Mouse (Mus musculus): ENCODE results near the gene Rdh5.

The Rdh5 gene

DNA sequence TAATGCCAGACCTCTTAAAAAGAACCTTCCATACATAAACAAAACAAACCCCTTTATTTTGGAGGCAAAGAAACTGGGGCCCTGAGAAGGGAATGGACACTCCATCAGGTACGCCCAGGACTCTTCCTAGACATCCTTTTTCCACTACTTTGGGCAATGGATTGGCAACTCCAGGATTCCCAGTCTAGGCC is at the start of gene Rdh5:
Rdh5 (minus strand) TSS at position 67 of the 191 bp plus-strand sequence.
- no peak for DNase-seq

DNA sequence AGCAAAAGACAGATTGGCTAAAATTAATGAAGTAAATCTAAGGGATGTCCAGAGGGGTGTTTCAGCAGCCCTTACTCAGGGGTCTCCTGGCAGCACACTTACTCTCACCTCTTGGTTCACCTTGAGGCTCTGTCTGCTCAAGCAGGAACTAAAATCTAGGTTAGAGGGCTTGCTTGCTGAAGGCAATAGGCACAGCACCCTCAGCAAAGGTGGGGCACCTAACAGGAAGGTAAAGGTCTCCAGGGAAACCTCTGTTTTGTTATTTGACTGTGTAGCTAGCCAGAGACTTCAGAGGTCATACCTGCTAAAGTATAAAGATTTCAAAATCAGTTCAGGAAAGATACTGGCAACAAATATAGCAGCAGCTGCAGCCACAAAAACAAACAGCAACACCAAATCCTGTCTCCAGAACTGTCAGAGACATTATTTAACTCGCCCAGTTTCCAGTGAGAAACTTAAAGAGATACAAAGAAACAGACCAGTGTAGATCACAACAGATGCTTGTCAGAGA is 48.1 kb upstream of the Rdh5 start:
- DNase-seq, result no peak

DNA sequence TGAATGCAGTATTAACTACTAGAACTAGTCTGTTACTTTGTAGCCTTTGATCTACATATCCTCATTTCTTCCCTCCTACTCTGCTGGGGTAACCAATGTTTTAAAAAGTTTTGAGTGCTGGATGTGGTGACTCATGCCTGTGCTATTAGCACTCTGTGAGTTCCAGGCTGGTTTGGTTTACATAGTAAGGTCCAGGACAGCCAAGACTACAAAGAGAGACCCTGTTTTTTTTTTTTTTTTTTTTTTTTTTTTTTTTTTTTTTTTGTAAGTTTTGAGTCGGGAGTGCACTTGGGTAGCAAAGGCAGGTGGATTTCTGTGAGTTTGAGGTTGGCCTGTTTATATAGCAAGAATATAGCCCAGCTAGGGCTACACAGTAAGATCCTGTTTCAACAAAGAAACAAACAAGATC is 45.7 kb upstream of the Rdh5 start:
- DNase-seq, result no peak

DNA sequence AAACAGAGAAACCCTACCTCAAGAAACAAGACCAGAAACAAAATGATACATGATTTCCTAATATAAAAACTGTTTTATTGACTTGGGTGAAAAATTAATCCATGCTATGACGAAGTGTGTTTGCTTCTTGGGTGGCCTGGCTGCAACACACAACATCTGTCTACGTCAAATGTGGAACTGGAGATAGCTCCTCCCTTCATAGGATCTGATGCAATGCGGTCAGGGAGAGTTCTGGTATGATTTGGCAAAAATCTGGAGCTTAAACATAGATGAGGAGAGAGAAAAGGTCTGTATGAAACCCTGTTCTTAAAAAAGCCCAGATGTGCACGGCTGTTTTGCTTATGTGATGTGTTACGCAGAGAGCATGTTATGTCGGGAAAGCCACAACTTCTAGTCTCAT is 43.2 kb upstream of the Rdh5 start:
- no peak for DNase-seq

DNA sequence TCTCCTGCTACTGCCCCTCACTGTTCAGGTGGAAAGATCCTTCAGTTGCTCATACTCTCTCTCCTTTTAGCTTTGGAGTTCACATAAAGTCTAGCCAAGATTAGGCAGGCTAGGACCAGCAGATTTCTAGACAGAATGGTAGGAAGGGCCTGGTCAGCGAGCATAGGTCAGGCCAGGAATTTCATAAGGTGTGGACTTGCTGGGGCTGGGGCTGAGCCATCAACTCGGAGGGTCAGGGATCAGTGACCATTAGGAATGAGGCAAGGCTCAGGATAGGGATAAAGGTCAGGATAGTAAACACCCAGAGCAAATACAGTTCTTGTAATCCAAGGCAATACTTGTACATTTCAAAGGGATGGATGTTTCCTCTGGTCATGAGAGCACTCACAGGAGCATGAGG is 42.3 kb upstream of the Rdh5 start:
- DNase-seq, result peak; percentile 65 to 86

DNA sequence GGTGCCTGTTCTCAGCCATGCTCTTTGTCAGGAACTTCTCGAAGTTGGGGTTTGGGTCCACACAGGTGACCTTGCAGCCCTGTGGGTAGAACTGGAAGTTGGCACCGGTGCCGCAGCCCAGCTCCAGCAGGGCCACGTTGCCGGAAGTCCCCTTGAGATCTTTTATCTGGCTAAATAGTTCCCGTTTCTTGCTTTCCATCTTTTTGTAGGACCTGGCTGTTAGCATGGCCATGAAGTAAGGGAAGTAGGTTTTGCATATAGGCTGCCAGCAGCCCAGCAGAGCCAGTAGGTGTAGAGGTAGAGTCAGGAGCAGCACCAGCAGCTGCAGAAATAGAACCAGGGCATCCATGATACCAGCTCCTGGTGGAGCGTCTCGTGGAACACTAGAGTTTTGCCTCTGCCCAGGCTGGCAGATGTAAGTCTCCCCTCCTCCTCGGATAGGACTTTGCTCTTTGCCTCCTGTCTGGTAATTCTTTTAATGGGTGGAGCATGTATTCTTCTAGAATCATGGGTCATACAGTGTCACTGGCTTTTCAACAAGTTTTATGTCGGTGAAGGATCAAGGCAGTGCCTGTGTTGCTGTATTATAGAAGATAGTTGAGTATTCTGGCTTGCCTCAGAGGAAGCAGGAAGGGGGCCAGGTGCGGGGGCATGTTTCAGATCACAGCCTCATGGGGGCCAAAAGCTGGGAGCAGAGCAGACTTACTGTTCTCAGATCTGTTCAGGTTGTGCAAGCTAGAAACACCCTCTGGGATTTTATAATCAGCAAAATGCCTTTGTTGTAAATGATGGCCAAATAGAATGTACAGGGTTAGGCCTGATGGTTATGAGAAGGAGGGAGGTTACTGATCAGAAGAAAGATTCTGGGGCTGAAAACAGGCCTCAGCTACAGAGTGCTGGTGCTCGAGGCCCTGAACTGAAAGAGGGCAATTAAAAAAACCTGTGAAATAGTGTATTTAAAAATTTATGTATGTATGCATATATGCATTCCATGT is 38.2 kb upstream of the Rdh5 start, which contains the start of gene Mettl7b:
Mettl7b (minus strand) TSS at position 399 of the 995 bp plus-strand sequence.
- DNase-seq, result peak; percentile 73 to 78

DNA sequence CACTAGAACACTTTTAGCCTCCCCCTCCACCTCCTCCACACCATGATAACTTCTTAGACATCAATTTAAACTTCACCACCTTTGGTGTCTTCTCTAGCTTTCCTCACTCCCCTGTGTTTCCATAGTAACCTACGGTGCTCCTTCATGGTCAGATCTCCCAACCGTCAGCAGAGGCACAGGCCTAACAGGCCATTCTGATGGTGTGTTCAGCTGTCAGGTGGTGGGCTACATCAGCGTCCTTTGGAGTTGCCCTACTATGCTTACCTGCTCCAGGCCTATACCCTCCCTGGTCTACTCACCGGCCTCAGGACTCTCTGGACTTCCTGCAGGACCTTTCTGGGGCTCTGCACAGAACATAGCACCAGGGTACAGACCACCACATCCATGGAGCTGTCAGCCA is 37.5 kb upstream of the Rdh5 start:
- no peak for DNase-seq

DNA sequence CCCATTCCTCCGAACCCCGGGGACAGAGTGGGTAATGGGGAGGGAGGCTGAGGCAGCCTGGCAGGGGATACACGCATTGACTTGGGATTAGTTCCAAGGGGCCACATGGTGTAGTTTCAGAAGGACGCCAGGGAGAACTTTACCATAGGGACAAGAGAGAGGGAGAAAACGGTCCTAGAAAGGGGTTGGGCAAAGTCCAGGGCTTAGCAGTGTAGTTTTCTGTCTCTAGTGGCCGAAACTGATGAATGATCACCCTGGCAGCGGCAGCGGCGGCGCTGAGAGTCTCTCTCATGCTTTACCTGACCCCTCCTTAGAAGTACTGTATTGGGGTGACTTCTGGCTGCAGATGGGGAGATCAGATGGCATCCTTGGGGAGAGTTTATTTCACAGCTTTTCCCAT is 35.7 kb upstream of the Rdh5 start:
- DNase-seq, result peak in 1 of 2 experiments; percentile 38

DNA sequence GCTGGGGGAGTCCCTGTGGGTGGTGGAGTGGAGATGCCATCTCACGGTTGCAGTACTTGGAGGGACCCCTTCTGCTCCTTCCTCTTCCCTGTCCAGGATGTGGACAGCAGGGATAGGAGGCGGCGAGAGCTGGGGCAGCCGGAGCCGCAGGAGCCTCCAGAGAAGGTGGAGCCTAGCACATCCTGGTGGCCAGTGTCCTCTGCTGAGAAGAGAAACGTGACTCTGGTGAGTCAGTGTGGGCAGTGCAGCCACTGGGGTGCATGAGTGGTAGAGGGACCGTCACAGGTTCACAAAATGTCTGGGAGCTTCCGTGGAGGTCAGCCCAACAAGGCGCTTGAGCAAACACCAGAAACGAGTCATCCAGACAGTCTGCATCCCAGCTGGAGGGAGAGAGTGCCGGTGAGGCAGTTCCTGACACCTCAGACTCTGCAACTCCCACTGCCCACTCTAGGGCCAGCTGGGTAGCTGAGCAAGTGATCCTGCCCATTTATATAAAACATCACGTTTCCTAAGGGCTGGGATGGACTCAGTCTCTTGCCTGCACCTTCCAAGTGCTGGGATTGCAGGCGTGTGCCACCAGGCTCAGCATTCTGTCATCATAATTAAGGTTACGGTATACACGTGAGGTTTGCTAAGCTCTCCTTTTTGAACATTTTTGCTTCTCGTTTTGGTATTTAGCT is 27.7 kb upstream of the Rdh5 start:
- no peak for DNase-seq

DNA sequence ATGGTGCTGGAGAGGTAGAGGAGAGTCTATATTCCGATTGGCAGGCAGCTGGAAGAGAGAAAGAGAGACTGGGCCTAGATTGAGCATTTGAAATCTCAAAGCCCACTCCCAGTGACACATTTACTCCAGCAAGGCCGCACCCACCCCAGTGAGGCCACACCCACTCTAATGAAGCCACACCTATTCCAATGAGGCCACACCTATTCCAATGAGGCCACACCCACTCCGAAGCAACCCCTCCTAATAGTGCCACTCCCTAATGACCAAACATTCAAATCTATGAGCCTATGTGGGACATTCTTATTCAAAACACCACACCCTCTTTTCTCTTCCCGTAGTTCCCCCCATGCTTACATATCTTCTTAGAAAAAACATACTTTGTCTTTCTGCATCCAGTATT is 24.8 kb upstream of the Rdh5 start:
- no peak for DNase-seq

DNA sequence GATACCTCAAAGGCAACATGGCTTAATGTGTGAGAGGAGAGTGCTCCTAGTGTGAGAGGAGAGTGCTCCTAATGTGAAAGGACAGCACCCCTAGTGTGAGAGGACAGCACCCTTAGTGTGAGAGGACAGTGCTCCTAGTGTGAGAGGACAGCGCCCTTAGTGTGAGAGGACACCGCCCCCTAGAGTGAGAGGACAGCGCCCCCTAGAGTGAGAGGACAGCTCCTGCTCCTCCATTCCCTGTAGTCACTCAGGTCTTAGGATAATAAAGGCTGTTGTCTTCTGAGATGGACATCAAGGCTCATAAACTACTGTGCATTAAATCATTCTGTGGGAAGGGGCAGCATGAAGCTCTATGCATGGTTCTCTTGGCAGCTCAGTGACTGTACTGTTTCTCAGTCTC is 23.0 kb upstream of the Rdh5 start:
- peak; percentile 67 to 73 for DNase-seq

DNA sequence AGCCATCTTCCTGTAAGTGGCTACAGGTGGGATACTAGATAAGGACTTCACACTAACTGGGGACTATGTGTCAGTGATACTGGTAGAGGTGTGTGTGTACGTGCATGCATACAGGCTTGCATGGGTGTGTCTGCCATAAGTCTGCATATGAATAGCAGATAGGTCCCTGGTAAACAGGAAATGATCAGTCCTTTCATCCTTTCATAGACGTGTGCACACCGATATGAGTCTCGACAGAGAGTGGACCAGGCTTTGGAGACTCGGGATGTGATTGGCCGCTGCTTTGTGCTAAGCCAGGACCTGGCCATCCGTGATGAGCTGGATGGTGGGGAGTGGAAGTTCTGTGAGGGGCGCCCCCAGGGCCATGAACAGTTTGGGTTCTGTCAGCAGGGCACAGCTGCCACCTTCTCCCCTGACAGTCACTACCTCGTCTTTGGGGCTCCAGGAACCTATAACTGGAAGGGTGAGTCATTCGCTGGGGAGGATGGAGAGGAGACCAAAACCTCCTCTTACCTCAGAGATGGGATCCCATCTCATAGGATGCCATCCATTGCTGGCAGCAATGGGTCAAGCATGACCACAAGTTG is 17.9 kb upstream of the Rdh5 start:
- no peak for DNase-seq

DNA sequence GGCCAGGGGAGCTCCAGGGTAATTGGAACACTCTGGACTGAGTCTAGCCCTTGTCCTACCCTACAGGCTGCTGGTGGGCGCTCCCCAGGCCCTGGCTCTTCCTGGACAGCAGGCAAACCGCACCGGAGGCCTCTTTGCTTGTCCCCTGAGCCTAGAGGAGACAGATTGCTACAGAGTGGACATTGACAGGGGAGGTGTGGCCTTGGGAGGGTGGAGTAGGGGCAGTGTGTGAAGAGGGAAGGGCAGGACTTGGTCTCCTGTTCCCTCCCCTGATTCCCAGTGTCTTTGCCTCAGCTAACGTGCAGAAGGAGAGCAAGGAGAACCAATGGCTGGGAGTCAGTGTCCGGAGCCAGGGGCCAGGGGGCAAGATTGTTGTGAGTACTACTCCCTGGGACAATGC is 16.3 kb upstream of the Rdh5 start:
- peak; percentile 43 to 83 for DNase-seq

DNA sequence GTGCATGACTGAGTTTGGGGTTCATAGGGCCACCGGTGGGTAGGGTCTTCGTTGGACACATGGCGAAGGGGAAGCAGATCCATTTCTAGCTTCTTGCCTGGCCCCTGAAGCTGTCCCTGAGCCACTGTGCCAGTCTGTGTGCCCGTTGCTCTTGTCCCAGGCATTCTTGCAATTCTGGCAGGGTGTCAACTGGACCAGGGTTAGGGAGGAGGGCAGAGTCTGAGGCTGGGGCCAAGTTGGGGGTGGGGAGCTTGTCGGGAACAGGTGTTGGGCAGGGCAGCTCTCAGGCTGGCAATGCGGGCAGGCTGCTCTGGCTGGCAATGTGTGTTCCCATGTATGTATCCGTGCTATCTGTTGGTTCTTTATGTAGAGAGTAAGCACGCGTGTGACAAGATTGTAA is 15.8 kb upstream of the Rdh5 start:
- DNase-seq, result peak; percentile 92 to 96

DNA sequence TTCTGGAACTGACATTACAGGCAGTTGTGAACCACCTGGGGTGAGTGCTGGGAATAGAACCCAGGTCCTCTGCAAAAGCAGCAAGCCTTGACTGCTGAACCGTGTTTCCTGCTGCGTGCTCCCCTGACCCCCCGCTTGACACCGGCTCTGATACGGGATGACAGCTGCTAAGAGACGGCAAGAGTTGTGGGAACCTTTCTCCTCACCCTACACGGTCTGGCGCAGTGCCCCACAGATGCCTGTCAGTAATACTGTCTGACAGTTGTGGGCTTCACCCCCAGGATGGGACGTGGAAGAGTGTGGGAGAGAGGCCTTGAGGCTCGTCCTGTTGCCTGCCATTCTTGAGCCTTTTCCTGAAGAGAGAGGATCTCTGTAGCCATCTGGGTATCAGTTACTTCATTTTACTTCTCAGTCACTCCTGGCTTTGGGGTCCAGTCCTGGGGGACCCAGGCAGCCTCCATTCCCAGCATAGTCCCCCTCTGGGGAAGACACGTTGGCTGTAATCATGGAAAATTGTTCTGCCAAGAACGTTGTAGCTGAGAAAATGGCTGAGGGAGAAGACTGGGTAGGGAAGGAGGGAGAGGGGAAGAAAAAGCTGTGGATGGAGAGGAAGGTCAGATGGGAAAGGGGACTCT is 15.2 kb upstream of the Rdh5 start:
- DNase-seq, result no peak

DNA sequence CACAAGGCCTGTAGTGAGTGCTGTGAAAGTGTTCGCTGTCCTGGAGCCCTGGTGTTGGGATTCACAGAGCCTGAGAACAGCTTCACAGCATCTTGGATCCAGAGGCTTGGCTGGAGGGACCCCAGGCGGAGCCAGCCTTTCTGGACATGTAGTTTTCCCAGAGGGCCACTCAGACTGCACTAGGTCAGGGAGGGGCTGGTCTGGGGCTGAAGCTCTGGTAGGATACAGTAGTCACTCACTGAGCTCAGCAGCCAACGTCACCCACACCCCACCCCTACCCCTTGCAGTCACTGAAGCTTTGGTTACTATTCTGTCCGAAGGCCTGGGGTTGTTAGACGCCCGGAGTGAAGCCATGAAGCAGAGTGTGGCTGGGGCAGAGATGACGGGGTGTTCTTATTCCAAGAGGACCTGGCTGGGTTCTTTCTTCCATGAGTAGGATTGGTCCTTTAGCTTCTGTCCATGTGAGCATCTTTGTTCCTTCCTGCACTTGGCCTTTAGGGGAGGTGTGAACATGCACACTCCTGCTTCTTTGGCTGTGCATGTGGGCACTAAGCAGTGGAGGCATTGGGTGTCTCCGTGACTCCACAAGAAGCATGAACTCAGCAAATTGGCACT is 13.2 kb upstream of the Rdh5 start:
- DNase-seq, result no peak

DNA sequence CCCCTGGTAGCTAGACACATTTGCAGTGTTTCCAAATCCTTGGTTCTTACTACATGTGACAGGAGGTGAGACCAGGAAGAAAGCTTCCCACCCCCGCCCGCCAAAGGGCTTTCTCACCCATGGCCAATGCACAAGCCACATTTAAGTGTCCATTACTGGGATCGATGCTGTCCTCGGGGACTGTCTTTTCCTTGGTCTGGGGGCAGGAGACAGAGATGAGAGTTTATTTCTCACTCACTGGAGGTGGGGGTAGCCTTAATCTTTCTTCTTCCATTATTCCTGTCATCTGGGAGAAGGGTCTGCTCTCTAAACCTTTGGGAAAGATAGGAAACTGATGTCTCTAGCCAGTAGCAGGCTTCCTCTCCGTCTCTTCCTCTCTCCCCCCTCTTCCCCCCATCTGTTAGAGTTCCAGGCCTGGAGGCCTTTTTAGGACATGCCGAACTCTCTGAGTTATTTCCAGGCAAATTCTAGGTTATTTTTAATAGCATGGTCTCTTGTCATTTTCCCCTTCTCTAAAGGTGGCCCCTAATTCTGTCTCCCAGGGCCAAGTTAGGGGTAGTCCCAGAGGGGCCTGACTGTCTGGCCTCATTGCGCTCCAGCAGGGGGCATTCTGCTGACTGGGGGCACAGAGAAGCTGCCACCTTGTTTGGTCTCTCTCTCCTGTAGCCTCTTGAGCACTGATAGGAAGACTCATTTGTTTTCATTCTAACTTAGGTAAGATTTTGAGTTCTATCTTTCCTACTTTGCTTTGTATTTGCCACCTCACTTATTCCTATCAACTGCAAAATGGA is 12.5 kb upstream of the Rdh5 start:
- no peak for DNase-seq

DNA sequence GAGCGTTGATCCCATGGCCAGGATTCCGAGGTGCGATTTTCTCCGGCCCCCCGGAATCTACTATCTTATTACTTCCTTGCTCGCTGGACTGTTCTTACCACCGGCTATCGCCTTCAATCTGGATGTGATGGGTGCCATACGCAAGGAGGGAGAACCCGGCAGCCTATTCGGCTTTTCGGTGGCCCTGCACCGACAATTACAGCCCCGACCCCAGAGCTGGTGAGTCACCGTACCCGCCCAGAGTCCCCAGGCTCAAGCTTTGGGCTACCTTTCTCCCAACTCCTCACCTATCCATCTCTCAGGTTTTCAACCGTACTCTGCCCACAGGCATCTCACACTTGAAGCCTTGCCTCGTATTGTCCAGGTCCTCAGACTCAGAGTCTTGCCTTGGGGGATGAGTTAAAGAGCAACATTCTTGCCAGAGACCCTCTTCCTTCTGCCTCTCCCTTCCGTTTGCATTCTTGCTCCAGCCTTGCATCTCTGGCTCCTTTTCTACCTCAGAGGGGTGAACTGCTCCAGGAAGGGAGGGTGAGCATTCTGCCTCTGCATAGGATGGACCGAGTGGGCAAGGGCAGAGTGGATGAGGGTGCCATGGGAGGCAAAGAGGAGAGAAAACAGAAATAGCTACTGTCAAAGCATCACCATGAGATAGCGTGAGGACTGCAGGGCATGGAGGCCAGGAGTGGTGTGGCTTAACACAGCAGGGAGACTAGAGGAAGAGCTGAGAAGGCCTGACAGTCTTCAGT is 11.5 kb upstream of the Rdh5 start:
- no peak for DNase-seq

DNA sequence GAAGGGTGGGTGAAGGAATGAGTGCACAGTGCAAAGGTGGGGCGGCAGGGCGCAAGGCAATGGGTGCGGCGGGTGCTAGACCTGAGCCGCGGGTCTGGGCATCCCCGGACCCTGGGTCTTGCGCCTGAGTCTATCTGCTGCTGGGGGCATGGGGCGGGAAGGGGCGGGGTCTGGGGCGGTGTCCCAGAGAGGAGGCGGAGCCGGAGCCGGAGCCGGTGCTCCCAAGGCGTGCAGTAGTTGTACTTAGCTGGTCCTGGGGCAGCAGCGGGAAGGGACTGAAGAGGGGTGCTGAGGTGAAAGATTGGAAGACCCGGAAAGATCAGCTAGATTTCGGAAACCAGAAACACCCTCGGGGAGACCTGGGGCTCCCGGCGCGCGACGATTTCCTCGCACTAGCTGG is 10.9 kb upstream of the Rdh5 start, which contains the start of gene Itga7:
Itga7 (plus strand) TSS at position 245 of the 400 bp plus-strand sequence.
- DNase-seq, result peak; percentile 59 to 78

DNA sequence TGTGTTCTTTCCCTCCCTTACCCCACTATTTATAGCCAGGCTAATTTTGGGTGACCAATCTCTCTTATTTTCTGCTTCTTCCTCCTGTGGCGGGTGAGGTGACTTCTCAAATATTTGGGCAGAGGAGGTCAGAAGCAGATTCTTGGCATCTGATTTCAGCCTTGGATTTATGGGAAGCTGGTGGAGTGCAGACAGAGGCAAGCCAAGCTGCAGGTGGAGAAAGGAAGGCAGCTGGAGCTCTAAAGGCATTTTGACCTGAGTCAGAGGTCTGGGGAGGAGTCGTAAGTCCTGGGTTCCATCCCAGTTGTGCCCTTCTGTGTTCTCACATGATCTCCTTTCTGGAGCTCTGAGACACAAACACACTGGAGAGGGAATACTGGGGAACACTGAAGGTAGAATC is 8.8 kb upstream of the Rdh5 start:
- DNase-seq, result no peak
